Mouse (Mus musculus): ENCODE data around the gene Nat14. TPM values are rescaled to one million over a fixed set of nuclear protein-coding genes. Genes with fewer than 3 reads are reported as not detected.

Nat14 gene
- polyA plus RNA-seq, 1 experiment from 2014 or later = 4.9 TPM

- Histone ChIP-seq H3K27me3 (ENCODE audit: low read depth, poor library complexity, severe bottlenecking) (no peaks in the 10 kb centered on the region), H3K27ac (no peak overlapping the region), H3K4me1 (peaks cover 2% of the 10 kb centered on the region), H3K9me3 (replicated peaks) (no peaks in the 10 kb centered on the region), H3K36me3 (no peaks in the 10 kb centered on the region), H3K4me3 (no peak overlapping the region)
- DNase-seq (ENCODE audit: low spot score) = peak; percentile 79
- 41% methylated on average over 2 of the region's 2 CpGs for WGBS
Measured at GRCm38 (mm10) chr7:4938456-4938855, 16.6 kb downstream of the Nat14 start.

GRCm38 (mm10) chr7:4940068-4940479 lies 18.2 kb downstream of the Nat14 start:
- H3K9me3 ChIP-seq (replicated peaks) = no peaks in the 10 kb centered on the region
- 20% methylated on average over 9 of the region's 9 CpGs for WGBS
- H3K4me3 ChIP-seq = no peak overlapping the region
- H3K36me3 ChIP-seq = no peaks in the 10 kb centered on the region
- H3K27ac ChIP-seq = no peak overlapping the region
- peak; percentile 91 for DNase-seq (ENCODE audit: low spot score)
- H3K4me1 ChIP-seq = peaks cover 4% of the 10 kb centered on the region
- no peaks in the 10 kb centered on the region for H3K27me3 ChIP-seq (ENCODE audit: low read depth, poor library complexity, severe bottlenecking)

GRCm38 (mm10) chr7:4942673-4943072 lies 20.8 kb downstream of the Nat14 start:
- no peaks in the 10 kb centered on the region for H3K36me3 ChIP-seq
- H3K27me3 ChIP-seq (ENCODE audit: low read depth, poor library complexity, severe bottlenecking) = no peaks in the 10 kb centered on the region
- peaks cover 4% of the 10 kb centered on the region for H3K4me1 ChIP-seq
- H3K4me3 ChIP-seq = no peak overlapping the region
- DNase-seq (ENCODE audit: low spot score) = no peak
- H3K27ac ChIP-seq = no peak overlapping the region
- no peaks in the 10 kb centered on the region for H3K9me3 ChIP-seq (replicated peaks)
- 61% methylated on average over 5 of the region's 5 CpGs for WGBS

- no peaks in the 10 kb centered on the region for H3K9me3 ChIP-seq (replicated peaks)
- peak overlapping the region; percentile 43 for H3K4me3 ChIP-seq
- no peaks in the 10 kb centered on the region for H3K36me3 ChIP-seq
- peak; percentile 91 for DNase-seq (ENCODE audit: low spot score)
- peak overlapping the region; percentile 69 for H3K27ac ChIP-seq
- WGBS = 21% methylated on average over 15 of the region's 15 CpGs
- peaks cover 4% of the 10 kb centered on the region for H3K4me1 ChIP-seq
- no peaks in the 10 kb centered on the region for H3K27me3 ChIP-seq (ENCODE audit: low read depth, poor library complexity, severe bottlenecking)
Measured at GRCm38 (mm10) chr7:4943223-4943815, 21.5 kb downstream of the Nat14 start.

- Histone ChIP-seq H3K9me3 (replicated peaks) (no peaks in the 10 kb centered on the region), H3K27me3 (ENCODE audit: low read depth, poor library complexity, severe bottlenecking) (no peaks in the 10 kb centered on the region), H3K4me3 (no peak overlapping the region), H3K27ac (no peak overlapping the region), H3K4me1 (peaks cover 7% of the 10 kb centered on the region), H3K36me3 (no peaks in the 10 kb centered on the region)
- DNase-seq (ENCODE audit: low spot score) = no peak
- WGBS = 30% methylated on average over 2 of the region's 2 CpGs
Measured at GRCm38 (mm10) chr7:4947855-4948254, 26.0 kb downstream of the Nat14 start.

- 58% methylated on average over 6 of the region's 6 CpGs for WGBS
- no peaks in the 10 kb centered on the region for H3K9me3 ChIP-seq (replicated peaks)
- no peaks in the 10 kb centered on the region for H3K27me3 ChIP-seq (ENCODE audit: low read depth, poor library complexity, severe bottlenecking)
Measured at GRCm38 (mm10) chr7:4948386-4948785, 26.6 kb downstream of the Nat14 start.

GRCm38 (mm10) chr7:4950561-4951342 lies 28.9 kb downstream of the Nat14 start:
- Histone ChIP-seq H3K4me1 (peaks cover 3% of the 10 kb centered on the region; the same call in 1 of the 2 replicates), H3K27me3 (ENCODE audit: low read depth, poor library complexity, severe bottlenecking) (no peaks in the 10 kb centered on the region), H3K4me3 (no peak overlapping the region), H3K36me3 (no peaks in the 10 kb centered on the region), H3K27ac (no peak overlapping the region), H3K9me3 (replicated peaks) (no peaks in the 10 kb centered on the region)
- WGBS = 86% methylated on average over 19 of the region's 19 CpGs
- no peak for DNase-seq (ENCODE audit: low spot score)

More at GRCm38 (mm10) chr7:4948386-4948785, 26.6 kb downstream of the Nat14 start:
- H3K4me3 ChIP-seq = no peak overlapping the region
- no peaks in the 10 kb centered on the region for H3K36me3 ChIP-seq
- H3K27ac ChIP-seq = no peak overlapping the region
- peaks cover 6% of the 10 kb centered on the region for H3K4me1 ChIP-seq
- no peak for DNase-seq (ENCODE audit: low spot score)

GRCm38 (mm10) chr7:4953815-4954445 lies 32.1 kb downstream of the Nat14 start:
- no peak for DNase-seq (ENCODE audit: low spot score)
- Histone ChIP-seq H3K4me3 (no peak overlapping the region), H3K36me3 (no peaks in the 10 kb centered on the region), H3K4me1 (peaks cover 3% of the 10 kb centered on the region; the same call in 1 of the 2 replicates), H3K27me3 (ENCODE audit: low read depth, poor library complexity, severe bottlenecking) (no peaks in the 10 kb centered on the region), H3K9me3 (replicated peaks) (no peaks in the 10 kb centered on the region), H3K27ac (no peak overlapping the region)
- WGBS = 13% methylated on average over 10 of the region's 10 CpGs

GRCm38 (mm10) chr7:4957361-4957760 lies 35.5 kb downstream of the Nat14 start:
- H3K36me3 ChIP-seq = no peaks in the 10 kb centered on the region
- WGBS = 82% methylated on average over 10 of the region's 10 CpGs
- H3K27me3 ChIP-seq (ENCODE audit: low read depth, poor library complexity, severe bottlenecking) = no peaks in the 10 kb centered on the region
- peak overlapping the region; percentile 19; the same call in 1 of the 2 replicates for H3K27ac ChIP-seq
- no peak for DNase-seq (ENCODE audit: low spot score)
- H3K4me3 ChIP-seq = no peak overlapping the region
- no peaks in the 10 kb centered on the region for H3K4me1 ChIP-seq
- H3K9me3 ChIP-seq (replicated peaks) = no peaks in the 10 kb centered on the region

GRCm38 (mm10) chr7:4963527-4963926 lies 41.7 kb downstream of the Nat14 start:
- H3K36me3 ChIP-seq = no peaks in the 10 kb centered on the region
- peaks cover 7% of the 10 kb centered on the region; the same call in 1 of the 2 replicates for H3K4me1 ChIP-seq
- H3K4me3 ChIP-seq = no peak overlapping the region
- WGBS = 79% methylated on average over 5 of the region's 5 CpGs
- H3K27me3 ChIP-seq (ENCODE audit: low read depth, poor library complexity, severe bottlenecking) = no peaks in the 10 kb centered on the region
- no peak for DNase-seq (ENCODE audit: low spot score)
- H3K9me3 ChIP-seq (replicated peaks) = no peaks in the 10 kb centered on the region
- no peak overlapping the region for H3K27ac ChIP-seq

- Histone ChIP-seq H3K27ac (no peak within 1 kb of the TSS), H3K4me1 (peaks cover 7% of the 10 kb centered on the region; the same call in 1 of the 2 replicates), H3K4me3 (no peak within 1 kb of the TSS), H3K9me3 (replicated peaks) (no peaks in the 10 kb centered on the region), H3K36me3 (no peaks in the 10 kb centered on the region), H3K27me3 (ENCODE audit: low read depth, poor library complexity, severe bottlenecking) (no peaks in the 10 kb centered on the region)
- peak; percentile 72 for DNase-seq (ENCODE audit: low spot score)
- WGBS = 3% methylated on average over 10 of the region's 10 CpGs
Measured at GRCm38 (mm10) chr7:4964272-4964671, 42.4 kb downstream of the Nat14 start, which contains the start of gene Sbk2. Gene Sbk2 (minus strand): TSS chr7:4964406.

- Histone ChIP-seq H3K36me3 (no peaks in the 10 kb centered on the region), H3K4me1 (peaks cover 7% of the 10 kb centered on the region; the same call in 1 of the 2 replicates), H3K27ac (no peak overlapping the region), H3K9me3 (replicated peaks) (no peaks in the 10 kb centered on the region), H3K4me3 (no peak overlapping the region), H3K27me3 (ENCODE audit: low read depth, poor library complexity, severe bottlenecking) (no peaks in the 10 kb centered on the region)
- 82% methylated on average over 5 of the region's 5 CpGs for WGBS
- DNase-seq (ENCODE audit: low spot score) = no peak
Measured at GRCm38 (mm10) chr7:4964988-4965387, 43.2 kb downstream of the Nat14 start.

GRCm38 (mm10) chr7:4971068-4971467 lies 49.2 kb downstream of the Nat14 start, which contains the start of gene Sbk3:
Gene Sbk3 (minus strand): TSS chr7:4971168.
- H3K4me3 ChIP-seq = no peak within 1 kb of the TSS
- no peak within 1 kb of the TSS for H3K27ac ChIP-seq
- no peaks in the 10 kb centered on the region for H3K9me3 ChIP-seq (replicated peaks)
- H3K36me3 ChIP-seq = no peaks in the 10 kb centered on the region
- WGBS = 51% methylated on average over 6 of the region's 6 CpGs
- no peaks in the 10 kb centered on the region for H3K27me3 ChIP-seq (ENCODE audit: low read depth, poor library complexity, severe bottlenecking)
- peaks cover 3% of the 10 kb centered on the region; the same call in 1 of the 2 replicates for H3K4me1 ChIP-seq
- no peak for DNase-seq (ENCODE audit: low spot score)
